Mouse (Mus musculus) forebrain, embryonic 12.5 days (tissue): ENCODE results near the gene Carmil3. TPM values are rescaled to one million over a fixed set of nuclear protein-coding genes. Genes with fewer than 3 reads are reported as not detected.
A peak's percentile ranks its signal among the peaks of the same experiment; 100 is the strongest.

ENCODE experiments used
- ATAC-seq: fragments of 200-750 bp; cut with Nextera tagmentation; 2 replicates; pipeline ENCODE4 v1.8.0; 2017; ENCODE audit warnings: moderate TSS enrichment; ENCODE audit not compliant: low FRiP score
- H3K27ac ChIP-seq: fragments of 300-500 bp; sonication (generic); 2 replicates; pipeline ENCODE4 v1.5.1; 2016; ENCODE audit warnings: mild to moderate bottlenecking
- H3K27me3 ChIP-seq: fragments of 300-500 bp; sonication (generic); 2 replicates; pipeline ENCODE4 v1.6.1; 2016; ENCODE audit warnings: mild to moderate bottlenecking
- H3K36me3 ChIP-seq: fragments of 300-500 bp; sonication (generic); replicated peaks from 2 replicates; pipeline ENCODE4 v1.6.1; 2016; ENCODE audit warnings: mild to moderate bottlenecking
- H3K4me1 ChIP-seq: fragments of 300-500 bp; sonication (generic); 2 replicates; pipeline ENCODE4 v1.6.1; 2016
- H3K4me2 ChIP-seq: fragments of 300-500 bp; sonication (generic); 2 replicates; pipeline ENCODE4 v1.6.1; 2016; ENCODE audit warnings: mild to moderate bottlenecking, moderate library complexity
- H3K4me3 ChIP-seq: fragments of 300-500 bp; sonication (generic); replicated peaks from 2 replicates; pipeline ENCODE4 v1.5.1; 2016; ENCODE audit warnings: mild to moderate bottlenecking
- H3K9ac ChIP-seq: fragments of 300-500 bp; sonication (generic); 2 replicates; pipeline ENCODE4 v1.6.1; 2016; ENCODE audit warnings: mild to moderate bottlenecking
- H3K9me3 ChIP-seq: fragments of 300-500 bp; sonication (generic); 2 replicates; pipeline ENCODE4 v1.6.1; 2016
- WGBS: fragments of 180-500 bp; shearing (Covaris S2); methylation state at CpG from one replicate; pipeline ENCODE4 v1.1.7; 2016; 5-methylcytosine and 5-hydroxymethylcytosine counted together
- polyA plus RNA-seq: library from polyadenylated mRNA; unstranded; fragments of >200 nt; fragmentation: Nextera tagmentation; extraction: Ambion mirVana; gene quantifications from 2 replicates; pipeline ENCODE4 v1.2.1, GENCODE M21; 2016

Carmil3 gene
- polyA plus RNA-seq = 17.8 and 18.6 TPM in 2 replicates

- WGBS = under 1% methylated on average over 68 of the region's 68 CpGs
- ATAC-seq = peak; percentile 90
- peak within 1 kb of the TSS; percentile 88 for H3K4me3 ChIP-seq
- H3K9me3 ChIP-seq = no peaks in the 10 kb centered on the region
- H3K27me3 ChIP-seq = no peaks in the 10 kb centered on the region
- H3K4me1 ChIP-seq = peaks cover 21% of the 10 kb centered on the region
- peak within 1 kb of the TSS; percentile 92 for H3K27ac ChIP-seq
- peaks cover 36% of the 10 kb centered on the region for H3K36me3 ChIP-seq
- peak within 1 kb of the TSS; percentile 79 for H3K4me2 ChIP-seq
- peak within 1 kb of the TSS; percentile 94 for H3K9ac ChIP-seq
Measured at GRCm38 (mm10) chr14:55490361-55491201, at the start of gene Carmil3. Gene Carmil3, plus strand, starts transcription at chr14:55490651.

DNA sequence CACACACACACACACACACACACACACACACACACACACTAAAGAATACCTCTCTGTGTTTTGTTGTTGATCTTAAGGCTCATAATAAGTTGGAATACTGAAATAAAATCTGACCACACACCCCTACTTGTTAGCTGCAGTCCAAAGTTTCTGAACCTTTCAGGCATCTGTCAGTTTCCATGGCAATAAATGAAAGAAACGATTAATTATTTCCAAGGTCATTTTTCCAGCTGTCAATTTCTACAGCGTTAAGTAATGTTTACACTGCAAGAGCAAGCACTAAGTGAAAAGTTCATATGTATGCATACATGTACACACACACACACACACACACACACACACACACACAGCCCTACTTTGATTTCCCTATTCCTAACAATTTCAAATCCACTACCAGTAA is 32.8 kb upstream of the Carmil3 start:
- no peak overlapping the region for H3K4me3 ChIP-seq
- no peak overlapping the region for H3K4me2 ChIP-seq
- H3K36me3 ChIP-seq = no peaks in the 10 kb centered on the region
- H3K9ac ChIP-seq = no peak overlapping the region
- H3K27me3 ChIP-seq = 0 out of 2 replicates have a peak, but pooled peaks cover 4% of the 10 kb centered on the region
- ATAC-seq = no peak
- H3K27ac ChIP-seq = no peak overlapping the region
- 86% methylated on average over 2 of the region's 2 CpGs for WGBS
- no peaks in the 10 kb centered on the region for H3K9me3 ChIP-seq
- no peaks in the 10 kb centered on the region for H3K4me1 ChIP-seq

- Histone ChIP-seq H3K4me3 (no peak overlapping the region), H3K27ac (no peak overlapping the region), H3K4me2 (no peak overlapping the region), H3K9me3 (no peaks in the 10 kb centered on the region), H3K4me1 (no peaks in the 10 kb centered on the region), H3K27me3 (0 out of 2 replicates have a peak, but pooled peaks cover 4% of the 10 kb centered on the region), H3K36me3 (no peaks in the 10 kb centered on the region), H3K9ac (no peak overlapping the region)
- 20% methylated on average over 10 of the region's 10 CpGs for WGBS
- ATAC-seq = no peak
Measured at GRCm38 (mm10) chr14:55458273-55458672, 32.2 kb upstream of the Carmil3 start.

DNA sequence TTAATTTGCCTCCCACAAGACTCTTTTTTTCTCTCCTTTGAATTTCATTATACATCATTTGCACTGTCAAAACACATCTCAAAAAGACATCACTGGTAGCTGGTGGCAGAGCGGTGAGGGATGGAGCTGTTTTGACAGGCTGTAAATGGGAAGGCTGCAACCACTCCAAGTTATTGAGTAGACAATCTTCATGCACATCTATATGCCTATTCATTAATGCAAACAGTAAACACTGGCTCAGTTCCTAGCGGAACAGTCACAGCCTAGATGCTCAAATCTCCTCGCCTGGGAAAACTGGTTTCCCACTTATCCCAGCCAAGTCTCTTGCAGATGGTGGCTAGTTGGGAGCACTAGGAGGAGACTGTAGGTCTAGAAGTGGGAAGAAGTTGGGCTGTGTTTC is 31.7 kb upstream of the Carmil3 start:
- Histone ChIP-seq H3K27me3 (0 out of 2 replicates have a peak, but pooled peaks cover 4% of the 10 kb centered on the region), H3K9ac (no peak overlapping the region), H3K4me3 (no peak overlapping the region), H3K4me1 (no peaks in the 10 kb centered on the region), H3K9me3 (no peaks in the 10 kb centered on the region), H3K27ac (no peak overlapping the region), H3K36me3 (no peaks in the 10 kb centered on the region), H3K4me2 (no peak overlapping the region)
- WGBS = 77% methylated on average over 3 of the region's 3 CpGs
- ATAC-seq = no peak

DNA sequence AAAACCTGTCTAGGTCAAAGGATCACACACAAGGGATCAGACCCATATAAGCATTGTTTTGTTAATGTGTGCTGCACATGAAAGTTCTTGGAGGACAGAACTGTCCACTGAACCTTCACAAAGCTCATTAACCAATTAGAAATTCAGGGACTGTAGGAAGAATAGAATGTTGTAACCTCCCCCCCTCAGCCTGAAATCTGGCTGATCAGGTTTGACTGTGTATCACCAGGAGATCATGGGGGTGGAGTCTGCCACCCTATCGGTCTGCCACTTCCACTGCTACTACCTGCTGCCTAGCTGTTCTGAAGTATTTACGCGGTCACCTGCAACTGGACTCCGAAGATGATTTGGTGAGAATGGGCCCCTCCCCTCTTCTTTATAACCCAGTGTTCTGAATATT is 30.7 kb upstream of the Carmil3 start:
- H3K36me3 ChIP-seq = no peaks in the 10 kb centered on the region
- no peak overlapping the region for H3K9ac ChIP-seq
- 68% methylated on average over 4 of the region's 4 CpGs for WGBS
- H3K4me3 ChIP-seq = no peak overlapping the region
- no peak overlapping the region for H3K27ac ChIP-seq
- no peaks in the 10 kb centered on the region for H3K9me3 ChIP-seq
- H3K4me1 ChIP-seq = no peaks in the 10 kb centered on the region
- H3K27me3 ChIP-seq = 0 out of 2 replicates have a peak, but pooled peaks cover 4% of the 10 kb centered on the region
- H3K4me2 ChIP-seq = no peak overlapping the region
- ATAC-seq = no peak

DNA sequence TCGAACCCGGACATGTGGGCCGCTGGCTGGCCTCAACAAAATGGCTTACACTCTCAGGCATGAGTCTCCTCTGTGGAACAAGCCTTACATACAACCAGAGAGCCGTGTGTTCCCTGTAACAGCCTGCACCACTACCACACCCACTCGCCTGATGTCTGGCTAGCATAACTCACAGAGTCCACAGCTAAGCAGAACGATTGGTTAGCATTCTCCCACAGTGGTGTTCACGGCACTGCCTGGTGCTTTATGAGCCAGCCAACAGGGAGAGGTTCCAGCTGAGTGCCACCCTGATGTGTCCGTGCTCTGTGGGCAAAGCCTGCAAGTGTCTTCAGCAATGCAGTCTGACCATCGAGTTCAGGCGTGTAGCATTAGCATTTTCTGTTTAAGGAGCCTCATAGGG is 30.2 kb upstream of the Carmil3 start:
- Histone ChIP-seq H3K4me1 (no peaks in the 10 kb centered on the region), H3K9ac (no peak overlapping the region), H3K9me3 (no peaks in the 10 kb centered on the region), H3K4me2 (no peak overlapping the region), H3K27me3 (0 out of 2 replicates have a peak, but pooled peaks cover 4% of the 10 kb centered on the region), H3K36me3 (no peaks in the 10 kb centered on the region), H3K4me3 (no peak overlapping the region), H3K27ac (no peak overlapping the region)
- WGBS = 74% methylated on average over 10 of the region's 10 CpGs
- no peak for ATAC-seq

- ATAC-seq = no peak
- H3K4me3 ChIP-seq = no peak overlapping the region
Measured at GRCm38 (mm10) chr14:55461757-55462156, 28.7 kb upstream of the Carmil3 start.

DNA sequence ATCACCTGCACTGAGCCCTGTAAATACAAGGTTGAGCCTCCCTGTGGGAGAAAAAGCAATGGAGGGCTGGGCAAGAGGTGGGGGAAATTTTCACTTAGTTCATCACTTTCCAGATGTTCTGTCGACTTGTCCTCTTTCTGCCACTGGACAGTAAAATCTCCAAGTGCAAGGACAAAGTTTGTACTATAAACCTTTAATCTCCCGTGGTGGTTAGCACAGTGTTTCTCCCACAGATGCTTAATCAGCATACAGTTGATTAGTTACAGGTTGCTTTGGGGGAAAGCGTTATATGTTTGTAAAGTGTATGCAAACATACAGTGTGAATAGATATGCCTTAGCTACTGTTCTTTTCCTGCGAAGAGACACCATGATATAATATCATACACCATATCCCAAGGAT is 24.0 kb upstream of the Carmil3 start:
- ATAC-seq = no peak
- H3K36me3 ChIP-seq = no peaks in the 10 kb centered on the region
- H3K4me1 ChIP-seq = no peaks in the 10 kb centered on the region
- no peak overlapping the region for H3K4me2 ChIP-seq
- no peak overlapping the region for H3K4me3 ChIP-seq
- H3K9ac ChIP-seq = no peak overlapping the region
- WGBS = 79% methylated on average over 4 of the region's 4 CpGs
- H3K27me3 ChIP-seq = 0 out of 2 replicates have a peak, but pooled peaks cover 11% of the 10 kb centered on the region
- no peak overlapping the region for H3K27ac ChIP-seq
- no peaks in the 10 kb centered on the region for H3K9me3 ChIP-seq

More at GRCm38 (mm10) chr14:55461757-55462156, 28.7 kb upstream of the Carmil3 start:
- no peak overlapping the region for H3K4me2 ChIP-seq
- no peaks in the 10 kb centered on the region for H3K4me1 ChIP-seq
- 81% methylated on average over 4 of the region's 4 CpGs for WGBS
- no peaks in the 10 kb centered on the region for H3K9me3 ChIP-seq
- H3K27me3 ChIP-seq = 0 out of 2 replicates have a peak, but pooled peaks cover 4% of the 10 kb centered on the region
- H3K27ac ChIP-seq = no peak overlapping the region
- H3K36me3 ChIP-seq = no peaks in the 10 kb centered on the region
- H3K9ac ChIP-seq = no peak overlapping the region

DNA sequence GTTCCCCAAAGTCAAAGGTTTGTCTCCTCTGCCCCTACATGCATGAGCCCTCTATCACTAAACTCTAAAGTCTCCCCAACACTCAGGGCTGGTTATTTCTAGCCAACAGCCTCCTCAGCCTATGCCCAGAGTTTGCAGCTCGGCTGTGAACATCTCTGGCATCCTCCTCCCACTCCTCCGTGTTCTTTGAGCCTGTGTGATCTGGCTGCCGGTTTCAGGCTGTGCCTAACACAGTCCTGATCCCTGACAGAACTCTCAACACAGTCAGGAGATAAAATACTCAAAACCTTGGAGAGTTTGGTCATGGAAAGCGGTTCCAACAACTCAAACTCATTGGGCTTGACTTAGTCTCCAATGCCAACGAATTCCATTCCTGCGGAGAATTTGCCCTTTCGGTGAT is 23.3 kb upstream of the Carmil3 start:
- no peak for ATAC-seq
- Histone ChIP-seq H3K27ac (no peak overlapping the region), H3K9ac (no peak overlapping the region), H3K4me3 (no peak overlapping the region), H3K9me3 (no peaks in the 10 kb centered on the region), H3K36me3 (no peaks in the 10 kb centered on the region), H3K4me2 (no peak overlapping the region), H3K27me3 (0 out of 2 replicates have a peak, but pooled peaks cover 11% of the 10 kb centered on the region), H3K4me1 (0 out of 2 replicates have a peak, but pooled peaks cover 2% of the 10 kb centered on the region)
- 84% methylated on average over 7 of the region's 7 CpGs for WGBS

DNA sequence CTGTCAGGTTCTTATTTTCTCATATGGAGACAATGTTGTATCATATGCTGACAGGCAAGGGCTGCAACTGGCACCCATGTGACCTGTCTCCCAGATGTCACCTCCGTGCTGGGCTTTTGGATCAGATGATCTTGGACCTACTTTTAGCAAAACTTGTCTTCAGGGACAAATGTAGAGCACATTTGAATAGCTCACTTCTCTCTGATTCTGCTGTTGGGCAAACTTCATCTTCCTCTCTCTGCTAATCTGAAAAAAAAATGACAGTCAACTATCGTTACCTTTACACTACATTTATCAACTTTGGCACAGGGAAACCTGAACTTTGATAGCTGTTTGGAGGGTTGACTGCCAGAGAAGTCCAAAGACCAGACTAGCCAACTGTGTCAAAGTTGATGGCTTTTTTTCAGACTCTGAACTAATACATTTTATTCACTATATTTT is 22.1 kb upstream of the Carmil3 start:
- no peak overlapping the region for H3K27ac ChIP-seq
- H3K36me3 ChIP-seq = no peaks in the 10 kb centered on the region
- 0 out of 2 replicates have a peak, but pooled peaks cover 11% of the 10 kb centered on the region for H3K27me3 ChIP-seq
- no peak overlapping the region for H3K4me2 ChIP-seq
- no peak for ATAC-seq
- H3K4me1 ChIP-seq = 0 out of 2 replicates have a peak, but pooled peaks cover 2% of the 10 kb centered on the region
- no peak overlapping the region for H3K4me3 ChIP-seq
- WGBS = 82% methylated on average over 2 of the region's 2 CpGs
- no peaks in the 10 kb centered on the region for H3K9me3 ChIP-seq
- H3K9ac ChIP-seq = no peak overlapping the region

GRCm38 (mm10) chr14:55469041-55469440 is 21.4 kb upstream of the Carmil3 start:
- Histone ChIP-seq H3K9me3 (no peaks in the 10 kb centered on the region), H3K27me3 (0 out of 2 replicates have a peak, but pooled peaks cover 11% of the 10 kb centered on the region), H3K27ac (no peak overlapping the region), H3K4me3 (no peak overlapping the region), H3K4me1 (0 out of 2 replicates have a peak, but pooled peaks cover 2% of the 10 kb centered on the region), H3K4me2 (no peak overlapping the region), H3K36me3 (no peaks in the 10 kb centered on the region), H3K9ac (no peak overlapping the region)
- ATAC-seq = no peak
- 85% methylated on average over 2 of the region's 2 CpGs for WGBS

DNA sequence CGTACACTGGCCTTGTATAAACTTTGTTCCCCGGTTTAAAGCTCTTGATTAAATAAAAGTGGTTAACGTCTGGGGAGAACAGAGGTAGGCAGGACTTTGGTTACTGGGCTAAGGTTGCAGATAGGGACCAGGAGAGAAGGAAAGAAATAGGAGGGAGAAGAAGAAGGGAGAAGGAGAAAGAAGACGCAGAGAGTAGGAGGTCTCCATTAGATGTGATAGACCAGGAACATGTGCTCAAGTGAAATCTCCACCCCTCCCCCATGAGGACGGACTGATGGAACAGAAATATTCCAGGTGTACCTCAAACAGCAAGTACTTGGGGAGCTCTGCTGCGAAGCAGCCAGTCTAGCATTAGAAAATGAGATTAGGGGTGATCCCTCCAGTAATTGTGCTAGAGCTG is 20.6 kb upstream of the Carmil3 start:
- WGBS = 85% methylated on average over 6 of the region's 6 CpGs
- no peak for ATAC-seq
- H3K4me2 ChIP-seq = no peak overlapping the region

More for the DNA sequence above, 20.6 kb upstream of the Carmil3 start:
- H3K9ac ChIP-seq = no peak overlapping the region
- no peaks in the 10 kb centered on the region for H3K9me3 ChIP-seq
- H3K4me3 ChIP-seq = no peak overlapping the region
- no peak overlapping the region for H3K27ac ChIP-seq
- H3K4me1 ChIP-seq = 0 out of 2 replicates have a peak, but pooled peaks cover 2% of the 10 kb centered on the region
- 0 out of 2 replicates have a peak, but pooled peaks cover 11% of the 10 kb centered on the region for H3K27me3 ChIP-seq
- no peaks in the 10 kb centered on the region for H3K36me3 ChIP-seq
